Mouse (Mus musculus) ovary, postnatal 36 days (tissue): ENCODE measurements at regions not wholly inside any gene's neighbourhood (a gene's known extent, or its start where the extent isn't known, plus 50 kb on each side); places are given as distances from the start of the nearest gene placed in this dataset.

Source experiments
- DNase-seq: peaks from one replicate; pipeline ENCODE4 v3.0.0; 2022; ENCODE audit warnings: low spot score, mixed read lengths

- DNase-seq: no peak
Measured at GRCm38 (mm10) chr9:112715197-112715762, 479.5 kb upstream of the Arpp21 start.

- no peak for DNase-seq
Measured at GRCm38 (mm10) chr9:112678866-112679265, 443.1 kb upstream of the Arpp21 start.

GRCm38 (mm10) chr9:112675232-112675631, 439.5 kb upstream of the Arpp21 start:
- no peak for DNase-seq
